Mouse (Mus musculus) kidney, adult 2 months (tissue): Measurements from ENCODE around the gene Mctp1.

ENCODE experiments used
- CTCF ChIP-seq: fragments of 200-500 bp; conservative IDR thresholded peaks from 2 replicates; pipeline ENCODE4 v1.5.1; 2011; ENCODE audit warnings: low read depth, mild to moderate bottlenecking, control low read depth, low read length, moderate library complexity, mixed read lengths; ENCODE audit not compliant: insufficient read depth, insufficient read length
- POLR2A ChIP-seq: fragments of 200-500 bp; IDR thresholded peaks from one replicate; pipeline ENCODE4 v1.6.1; 2011; ENCODE audit warnings: low read depth, low read length, control low read depth

DNA sequence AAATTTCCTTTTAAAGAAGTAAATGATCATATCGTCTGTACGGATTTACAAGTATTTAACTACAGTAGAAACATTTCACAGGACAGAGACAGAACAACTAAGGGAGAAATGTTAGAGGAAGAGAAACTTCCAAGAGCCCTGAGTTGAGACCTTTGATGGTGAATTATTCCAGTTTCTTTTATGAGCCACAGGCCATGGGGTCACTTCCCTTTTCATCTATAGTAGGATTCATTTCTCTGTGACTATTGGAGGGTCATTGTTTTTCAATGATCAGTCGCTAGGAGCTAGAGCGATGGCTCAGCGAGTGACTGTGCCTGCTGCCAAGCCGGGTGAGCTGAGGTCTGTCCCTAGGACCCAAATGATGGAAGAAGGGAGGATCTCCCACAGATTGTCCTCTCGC lies 212.7 kb downstream of the Mctp1 start:
- TF ChIP-seq CTCF (no peak), POLR2A (no peak)
